Mouse (Mus musculus) testis, adult 2 months (tissue): Measurements from ENCODE around the gene Hsp90ab1. TPM values are rescaled to one million over a fixed set of nuclear protein-coding genes. Genes with fewer than 3 reads are reported as not detected.

Source experiments
- H3K27ac ChIP-seq: fragments of 200-500 bp; 2 replicates; pipeline ENCODE4 v1.5.1; 2012; ENCODE audit warnings: low read depth, low read length; ENCODE audit not compliant: control insufficient read depth, insufficient read depth
- H3K27me3 ChIP-seq: fragments of 200-500 bp; 2 replicates; pipeline ENCODE4 v1.6.1; 2012; ENCODE audit warnings: mild to moderate bottlenecking, low read length, moderate library complexity; ENCODE audit not compliant: control insufficient read depth, insufficient read depth
- H3K36me3 ChIP-seq: fragments of 200-500 bp; 2 replicates; pipeline ENCODE4 v1.6.1; 2012; ENCODE audit warnings: mild to moderate bottlenecking, low read length; ENCODE audit not compliant: control insufficient read depth, insufficient read depth
- H3K4me1 ChIP-seq: fragments of 200-500 bp; 2 replicates; pipeline ENCODE4 v1.6.1; 2012; ENCODE audit warnings: low read length; ENCODE audit not compliant: control insufficient read depth, insufficient read depth
- H3K4me3 ChIP-seq: fragments of 200-500 bp; 2 replicates; pipeline ENCODE4 v1.5.1; 2012; ENCODE audit warnings: low read depth, mild to moderate bottlenecking, low read length, moderate library complexity, mixed read lengths; ENCODE audit not compliant: control insufficient read depth
- CTCF ChIP-seq: fragments of 200-500 bp; IDR thresholded peaks from 2 replicates; pipeline ENCODE4 v1.5.1; 2012; ENCODE audit warnings: low read depth, mild to moderate bottlenecking, inconsistent platforms, low read length, moderate library complexity; ENCODE audit not compliant: control insufficient read depth, insufficient read depth, insufficient replicate concordance
- POLR2A ChIP-seq: fragments of 200-500 bp; IDR thresholded peaks from 2 replicates; pipeline ENCODE4 v1.6.1; 2012; ENCODE audit warnings: low read depth, mild to moderate bottlenecking, inconsistent platforms, low read length, moderate library complexity; ENCODE audit not compliant: control insufficient read depth
- polyA plus RNA-seq: library from polyadenylated mRNA; depleted of rRNA; stranded (reverse); fragments of >200 nt; gene quantifications from 2 replicates; pipeline ENCODE4 v1.2.3, GENCODE M21; 2012

Hsp90ab1 gene
- polyA plus RNA-seq, 1 experiment, result 109 TPM

GRCm38 (mm10) chr17:45584096-45584896, 11.2 kb upstream of the Hsp90ab1 start:
- H3K4me1 ChIP-seq, result peaks cover 15% of the 10 kb centered on the region
- peak overlapping the region; percentile 83 for H3K27ac ChIP-seq
- no peaks in the 10 kb centered on the region for H3K36me3 ChIP-seq
- no peaks in the 10 kb centered on the region for H3K27me3 ChIP-seq
- TF ChIP-seq CTCF (no peak), POLR2A (peak; percentile 35; the same call in 1 of the 2 replicates)
- no peak overlapping the region for H3K4me3 ChIP-seq

GRCm38 (mm10) chr17:45582715-45583355, 9.8 kb upstream of the Hsp90ab1 start:
- Histone ChIP-seq H3K27me3 (no peaks in the 10 kb centered on the region), H3K4me1 (peaks cover 13% of the 10 kb centered on the region), H3K27ac (no peak overlapping the region), H3K36me3 (no peaks in the 10 kb centered on the region), H3K4me3 (no peak overlapping the region)
- TF ChIP-seq POLR2A (no peak), CTCF (no peak)

GRCm38 (mm10) chr17:45582188-45582587, 9.1 kb upstream of the Hsp90ab1 start:
- Histone ChIP-seq H3K27ac (no peak overlapping the region), H3K36me3 (no peaks in the 10 kb centered on the region), H3K4me1 (peaks cover 13% of the 10 kb centered on the region), H3K4me3 (no peak overlapping the region), H3K27me3 (no peaks in the 10 kb centered on the region)
- no peak for TF ChIP-seq POLR2A
- TF ChIP-seq CTCF, result no peak

DNA sequence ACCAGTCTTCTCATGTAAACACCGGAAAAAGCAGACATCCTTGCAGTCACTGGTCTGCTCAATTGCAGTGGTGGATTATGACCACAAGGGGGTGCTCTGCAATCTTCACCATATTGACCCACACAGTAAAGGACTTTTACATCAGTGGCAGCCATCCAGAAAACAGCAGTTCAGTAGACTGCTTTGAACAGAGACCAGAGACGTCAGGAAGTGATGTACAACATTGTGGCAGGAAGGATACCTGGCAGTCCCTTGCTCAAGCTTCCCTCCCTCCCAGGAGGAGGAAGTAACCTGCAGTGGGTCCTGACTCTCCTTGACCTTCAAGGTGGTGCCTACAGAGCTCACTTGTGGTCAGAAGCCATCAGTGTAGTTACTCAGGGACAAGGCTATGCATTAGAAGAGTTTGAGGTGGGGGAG, 8.5 kb upstream of the Hsp90ab1 start:
- Histone ChIP-seq H3K4me1 (peaks cover 13% of the 10 kb centered on the region), H3K27me3 (no peaks in the 10 kb centered on the region), H3K4me3 (no peak overlapping the region), H3K36me3 (no peaks in the 10 kb centered on the region), H3K27ac (no peak overlapping the region)
- TF ChIP-seq CTCF, result no peak
- TF ChIP-seq POLR2A, result no peak

DNA sequence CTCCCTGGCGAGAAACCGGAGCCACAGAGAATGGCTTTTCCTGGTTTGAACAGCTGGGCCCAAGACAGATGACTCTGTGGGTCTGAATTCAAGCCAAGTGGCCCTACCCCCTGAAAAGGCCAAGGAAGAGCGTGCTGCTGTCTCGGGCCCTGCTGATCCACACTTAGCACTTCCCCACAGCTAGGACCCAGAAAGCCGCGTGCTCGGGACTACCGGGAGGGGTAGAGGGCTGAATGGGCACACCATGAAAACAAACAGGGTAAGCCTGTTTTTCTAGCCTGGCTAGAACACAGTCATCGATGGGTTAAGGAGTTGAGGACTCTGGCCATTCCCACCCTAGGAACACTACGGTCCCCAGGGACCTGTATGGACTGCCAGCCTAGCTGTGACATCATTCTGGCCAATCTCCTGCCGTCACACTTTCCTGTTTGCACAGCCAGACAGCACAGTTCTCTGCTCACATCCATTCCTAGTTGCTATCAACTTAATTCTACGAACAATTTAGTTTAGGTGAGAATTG, 7.9 kb upstream of the Hsp90ab1 start:
- Histone ChIP-seq H3K27me3 (no peaks in the 10 kb centered on the region), H3K4me1 (peaks cover 12% of the 10 kb centered on the region), H3K27ac (peak overlapping the region; percentile 38; the same call in 1 of the 2 replicates), H3K36me3 (no peaks in the 10 kb centered on the region), H3K4me3 (no peak overlapping the region)
- no peak for TF ChIP-seq POLR2A
- no peak for TF ChIP-seq CTCF

GRCm38 (mm10) chr17:45579554-45579953, 6.5 kb upstream of the Hsp90ab1 start:
- Histone ChIP-seq H3K4me1 (peaks cover 7% of the 10 kb centered on the region), H3K36me3 (no peaks in the 10 kb centered on the region), H3K4me3 (no peak overlapping the region), H3K27me3 (no peaks in the 10 kb centered on the region), H3K27ac (no peak overlapping the region)
- TF ChIP-seq CTCF (no peak), POLR2A (no peak)

GRCm38 (mm10) chr17:45578843-45579242, 5.8 kb upstream of the Hsp90ab1 start:
- peaks cover 11% of the 10 kb centered on the region for H3K4me1 ChIP-seq
- H3K27ac ChIP-seq, result no peak overlapping the region
- no peaks in the 10 kb centered on the region for H3K27me3 ChIP-seq
- no peaks in the 10 kb centered on the region for H3K36me3 ChIP-seq
- TF ChIP-seq POLR2A (no peak), CTCF (peak; percentile 5; the same call in 1 of the 2 replicates)
- no peak overlapping the region for H3K4me3 ChIP-seq
